Mouse (Mus musculus): Measurements from ENCODE around the gene Asic1.
"Not testable (repeated sequence)": the region's sequence is repeated elsewhere in the genome, so short reads cannot be mapped to it uniquely, and the experiment has no call there.

Asic1 gene

GRCm38 (mm10) chr15:99663964-99664599 lies 6.1 kb upstream of the Asic1 start:
- DNase-seq (ENCODE audit: low spot score): no peak

GRCm38 (mm10) chr15:99664600-99665451 lies 5.3 kb upstream of the Asic1 start:
- DNase-seq (ENCODE audit: low spot score): peak; percentile 67

GRCm38 (mm10) chr15:99667544-99667943 lies 2.6 kb upstream of the Asic1 start:
- DNase-seq (ENCODE audit: low spot score): no peak

GRCm38 (mm10) chr15:99668881-99669280 lies 1.3 kb upstream of the Asic1 start:
- DNase-seq (ENCODE audit: low spot score): peak; percentile 90

- no peak for DNase-seq (ENCODE audit: low spot score)
Observed at GRCm38 (mm10) chr15:99669392-99669791, 776 bp upstream of the Asic1 start.

- DNase-seq (ENCODE audit: low spot score): no peak
Observed at GRCm38 (mm10) chr15:99670964-99671670, 949 bp downstream of the Asic1 start.

- no peak for DNase-seq (ENCODE audit: low spot score)
Observed at GRCm38 (mm10) chr15:99671783-99672182, 1.6 kb downstream of the Asic1 start.

GRCm38 (mm10) chr15:99674866-99675265 lies 4.7 kb downstream of the Asic1 start:
- DNase-seq (ENCODE audit: low spot score): no peak

GRCm38 (mm10) chr15:99677089-99677488 lies 6.9 kb downstream of the Asic1 start:
- no peak for DNase-seq (ENCODE audit: low spot score)

- DNase-seq (ENCODE audit: low spot score): peak; percentile 71
Observed at GRCm38 (mm10) chr15:99678063-99678800, 8.1 kb downstream of the Asic1 start.

- no peak for DNase-seq (ENCODE audit: low spot score)
Observed at GRCm38 (mm10) chr15:99679008-99679407, 8.8 kb downstream of the Asic1 start.

GRCm38 (mm10) chr15:99682880-99683279 lies 12.7 kb downstream of the Asic1 start:
- DNase-seq (ENCODE audit: low spot score): no peak

- no peak for DNase-seq (ENCODE audit: low spot score)
Observed at GRCm38 (mm10) chr15:99684156-99684555, 14.0 kb downstream of the Asic1 start.

- peak; percentile 89 for DNase-seq (ENCODE audit: low spot score)
Observed at GRCm38 (mm10) chr15:99688712-99689111, 18.5 kb downstream of the Asic1 start.

GRCm38 (mm10) chr15:99690924-99691323 lies 20.8 kb downstream of the Asic1 start:
- DNase-seq (ENCODE audit: low spot score): no peak

- no peak for DNase-seq (ENCODE audit: low spot score)
Observed at GRCm38 (mm10) chr15:99691976-99692375, 21.8 kb downstream of the Asic1 start.

- peak; percentile 52 for DNase-seq (ENCODE audit: low spot score)
Observed at GRCm38 (mm10) chr15:99697309-99697708, 27.1 kb downstream of the Asic1 start.

- no peak for DNase-seq (ENCODE audit: low spot score)
Observed at GRCm38 (mm10) chr15:99698533-99699085, 28.4 kb downstream of the Asic1 start.

- no peak for DNase-seq (ENCODE audit: low spot score)
Observed at GRCm38 (mm10) chr15:99699715-99700114, 29.5 kb downstream of the Asic1 start.

- no peak for DNase-seq (ENCODE audit: low spot score)
Observed at GRCm38 (mm10) chr15:99700219-99701106, 30.3 kb downstream of the Asic1 start.

GRCm38 (mm10) chr15:99701640-99701998 lies 31.5 kb downstream of the Asic1 start:
- DNase-seq (ENCODE audit: low spot score): not testable (repeated sequence)
